Mouse (Mus musculus): ENCODE measurements at regions not wholly inside any gene's neighbourhood (a gene's known extent, or its start where the extent isn't known, plus 50 kb on each side); places are given as distances from the start of the nearest gene placed in this dataset.

DNA sequence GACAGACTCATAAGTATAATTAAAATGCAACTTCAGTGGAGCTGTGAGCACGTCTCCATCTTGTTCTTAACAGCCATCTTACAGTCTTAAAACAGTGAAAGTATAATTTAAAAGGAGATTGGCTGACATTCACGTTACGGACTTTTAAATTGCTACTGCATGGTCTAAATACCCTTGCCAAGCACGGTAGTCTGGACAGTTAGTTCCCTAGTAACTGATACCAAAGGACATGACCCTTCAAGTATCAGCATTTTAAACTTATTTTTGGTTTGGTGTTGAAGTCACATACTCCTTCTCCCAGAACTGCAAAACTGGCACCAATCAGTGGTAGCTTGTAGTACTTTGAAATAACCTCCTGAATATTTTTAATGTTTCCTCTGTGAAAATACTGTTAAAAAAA lies 119.1 kb upstream of the Tyw5 start:
- TF ChIP-seq CTCF (IDR thresholded peaks at IDR 0.05; ENCODE audit: low read depth, low read length) = no peak
- TF ChIP-seq EP300 (IDR thresholded peaks at IDR 0.05; ENCODE audit: insufficient read depth, low read depth, low read length) = no peak
- TF ChIP-seq POLR2A (IDR thresholded peaks at IDR 0.05; ENCODE audit: insufficient read depth, low read length) = no peak
